Comparison of ENCODE assay signal across 8 mouse cellular contexts in the genomic region with DNA sequence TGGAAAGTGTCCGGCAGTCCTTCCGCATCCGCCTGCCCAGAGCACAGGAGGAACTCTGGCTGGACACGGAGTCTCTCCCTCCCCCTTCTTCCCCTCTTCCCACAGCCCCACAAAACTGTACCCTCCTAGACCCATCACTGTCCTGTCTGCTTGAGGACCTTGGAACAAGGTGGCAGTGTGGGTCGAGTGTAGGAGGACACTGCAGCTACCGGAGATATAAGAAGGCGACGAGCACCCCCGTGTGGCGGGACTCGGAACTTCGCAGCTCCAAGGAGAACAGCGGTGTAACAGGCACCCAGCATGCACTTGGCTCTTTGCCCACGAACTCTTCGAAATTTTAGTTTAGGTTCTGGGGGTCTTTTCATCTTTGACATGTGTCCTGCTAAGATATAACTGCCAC. TPM values are rescaled to one million over a fixed set of nuclear protein-coding genes. Genes with fewer than 3 reads are reported as not detected.
DNase-seq lines count a peak whose midpoint lies in the region; ATAC-seq and TF ChIP-seq lines count a peak whose summit lies in the region.

No protein-coding gene starts in this region.

- H3K4me2 ChIP-seq in forebrain, embryonic 16.5 days (ENCODE audit: low read length): peak overlapping the region; percentile 16; the same call in 1 of the 2 replicates
- peak overlapping the region; percentile 48 for H3K4me2 ChIP-seq in lung, embryonic 14.5 days

- TF ChIP-seq CTCF in layer of hippocampus, adult 2 months (conservative IDR thresholded peaks at IDR 0.05): peak; percentile 97
- TF ChIP-seq CTCF in lung, embryonic 14.5 days (IDR thresholded peaks at IDR 0.05; ENCODE audit: low read depth): peak; percentile 94

- WGBS in forebrain, embryonic 16.5 days: 14% methylated on average over 15 of the region's 15 CpGs
- 10% methylated on average over 15 of the region's 15 CpGs for WGBS in lung, embryonic 14.5 days

- H3K9me3 ChIP-seq in forebrain, embryonic 16.5 days (ENCODE audit: control insufficient read depth, low read length): no peaks in the 10 kb centered on the region
- no peaks in the 10 kb centered on the region for H3K9me3 ChIP-seq in lung, embryonic 14.5 days (ENCODE audit: low read depth, low read length)

- peak; percentile 90 for DNase-seq in ES-CJ7 (ENCODE audit: low read depth, low spot score)
- peak; percentile 69 for DNase-seq in cerebellum, adult 11-12 months
- peak; percentile 86 to 94 for DNase-seq in heart, postnatal 36 days
- DNase-seq in layer of hippocampus, adult 2 months (ENCODE audit: low spot score in 2 of 2): peak; percentile 71 to 85
- peak; percentile 96 for DNase-seq in lung, embryonic 14.5 days
- DNase-seq in thymus, adult 18-20 months: peak; percentile 51 to 56

- no peaks in the 10 kb centered on the region for H3K36me3 ChIP-seq in forebrain, embryonic 16.5 days (ENCODE audit: control insufficient read depth, insufficient read depth)
- H3K36me3 ChIP-seq in lung, embryonic 14.5 days (ENCODE audit: insufficient read depth): no peaks in the 10 kb centered on the region

- H3K4me3 ChIP-seq in forebrain, embryonic 16.5 days (replicated peaks; ENCODE audit: low read length): no peak overlapping the region
- H3K4me3 ChIP-seq in layer of hippocampus, adult 2 months: peak overlapping the region; percentile 26; the same call in 1 of the 2 replicates
- no peak overlapping the region for H3K4me3 ChIP-seq in lung, embryonic 14.5 days (ENCODE audit: low read depth, low read length)

- no peak overlapping the region for H3K27ac ChIP-seq in forebrain, embryonic 16.5 days (ENCODE audit: low read length)
- H3K27ac ChIP-seq in layer of hippocampus, adult 2 months: no peak overlapping the region
- H3K27ac ChIP-seq in lung, embryonic 14.5 days (ENCODE audit: low read depth): no peak overlapping the region

- ATAC-seq in forebrain, embryonic 16.5 days: peak; percentile 87
- peak; percentile 87 for ATAC-seq in lung, embryonic 14.5 days (ENCODE audit: insufficient read depth)
- ATAC-seq in neutrophil, adult 5-6 weeks (ENCODE audit: extremely low read depth, insufficient number of reproducible peaks, low FRiP score, poor library complexity, severe bottlenecking): peak; percentile 81

- H3K27me3 ChIP-seq in forebrain, embryonic 16.5 days (replicated peaks; ENCODE audit: control insufficient read depth, insufficient read depth, low read length): no peaks in the 10 kb centered on the region
- no peaks in the 10 kb centered on the region for H3K27me3 ChIP-seq in lung, embryonic 14.5 days (ENCODE audit: insufficient read depth, low read length)

- intact Hi-C loops in heart, postnatal 36 days (cut with DNase I): loop anchor here (1.0 to 2.0 kb wide), 2 partner anchors 39 to 142 kb away; no protein-coding TSS in a partner anchor

- no peak overlapping the region for H3K9ac ChIP-seq in forebrain, embryonic 16.5 days (replicated peaks; ENCODE audit: low read depth, low read length)
- no peak overlapping the region; the same call in 1 of the 2 replicates for H3K9ac ChIP-seq in lung, embryonic 14.5 days

- 0 out of 2 replicates have a peak, but pooled peaks cover 2% of the 10 kb centered on the region for H3K4me1 ChIP-seq in forebrain, embryonic 16.5 days (replicated peaks; ENCODE audit: control insufficient read depth, insufficient read depth, low read length)
- H3K4me1 ChIP-seq in lung, embryonic 14.5 days (ENCODE audit: insufficient read depth): no peaks in the 10 kb centered on the region

RNA-seq across cellular contexts. Expression of a gene that starts 23.0 kb away (rescaled TPM):
- polyA plus RNA-seq in forebrain, embryonic 16.5 days (2015; fragmentation: Nextera tagmentation; extraction: Ambion mirVana): 16.2 and 22.4 TPM in 2 replicates
- total RNA-seq in heart, postnatal 36 days (2021): 1 to 10 TPM; 4.5 to 6.0 TPM
- 10 to 100 TPM; 10.2 to 11.1 TPM for total RNA-seq in layer of hippocampus, adult 2 months (2021)
- polyA plus RNA-seq in lung, embryonic 14.5 days (2014; fragmentation: Nextera tagmentation; extraction: Ambion mirVana): 31.2 and 31.7 TPM in 2 replicates
- 0.23 and 0.25 TPM in 2 replicates for total RNA-seq in neutrophil, adult 5-6 weeks (2017)

RNA-seq across cellular contexts. Expression of a gene that starts 24.7 kb away (rescaled TPM):
- polyA plus RNA-seq in forebrain, embryonic 16.5 days (2015; fragmentation: Nextera tagmentation; extraction: Ambion mirVana): 1.3 and 1.9 TPM in 2 replicates
- total RNA-seq in heart, postnatal 36 days (2021): under 1 TPM; 0.75 to 0.76 TPM
- 1 to 10 TPM; 1.1 to 1.8 TPM for total RNA-seq in layer of hippocampus, adult 2 months (2021)
- polyA plus RNA-seq in lung, embryonic 14.5 days (2014; fragmentation: Nextera tagmentation; extraction: Ambion mirVana): 0.45 and 0.83 TPM in 2 replicates
- 0.98 TPM in 1 of 2 replicates, not detected in the other for total RNA-seq in neutrophil, adult 5-6 weeks (2017)

RNA-seq across cellular contexts. Expression of a gene that starts 28.3 kb away (rescaled TPM):
- 5,488 and 6,869 TPM in 2 replicates for polyA plus RNA-seq in forebrain, embryonic 16.5 days (2015; fragmentation: Nextera tagmentation; extraction: Ambion mirVana)
- total RNA-seq in heart, postnatal 36 days (2021): 1,000 to 10,000 TPM; 7,375 to 9,600 TPM
- 100 to 1,000 TPM; 253 to 450 TPM for total RNA-seq in layer of hippocampus, adult 2 months (2021)
- polyA plus RNA-seq in lung, embryonic 14.5 days (2014; fragmentation: Nextera tagmentation; extraction: Ambion mirVana): 11,972 and 11,979 TPM in 2 replicates
- total RNA-seq in neutrophil, adult 5-6 weeks (2017): 33,715 and 35,496 TPM in 2 replicates

RNA-seq across cellular contexts. Expression of a gene that starts 37.8 kb away (rescaled TPM):
- polyA plus RNA-seq in forebrain, embryonic 16.5 days (2015; fragmentation: Nextera tagmentation; extraction: Ambion mirVana): 3.3 and 4.1 TPM in 2 replicates
- total RNA-seq in heart, postnatal 36 days (2021): 1 to 10 TPM in 1 of 2 experiments, not detected in 1; 1.4 TPM
- 1 to 10 TPM; 1.0 to 1.7 TPM for total RNA-seq in layer of hippocampus, adult 2 months (2021)
- 1.8 and 2.1 TPM in 2 replicates for polyA plus RNA-seq in lung, embryonic 14.5 days (2014; fragmentation: Nextera tagmentation; extraction: Ambion mirVana)
- total RNA-seq in neutrophil, adult 5-6 weeks (2017): 1.2 TPM in 1 of 2 replicates, not detected in the other

RNA-seq across cellular contexts. Expression of a gene that starts 41.3 kb away (rescaled TPM):
- polyA plus RNA-seq in forebrain, embryonic 16.5 days (2015; fragmentation: Nextera tagmentation; extraction: Ambion mirVana): 2,173 and 2,648 TPM in 2 replicates
- total RNA-seq in heart, postnatal 36 days (2021): over 10,000 TPM in 1 of 2 experiments, 1,000 to 10,000 TPM in 1; 7,538 to 10,107 TPM
- 100 to 1,000 TPM; 315 to 509 TPM for total RNA-seq in layer of hippocampus, adult 2 months (2021)
- 4,575 and 4,689 TPM in 2 replicates for polyA plus RNA-seq in lung, embryonic 14.5 days (2014; fragmentation: Nextera tagmentation; extraction: Ambion mirVana)
- total RNA-seq in neutrophil, adult 5-6 weeks (2017): 3,990 and 4,153 TPM in 2 replicates

Comparison
In these comparisons a context has a peak if more than half of its experiments do, and no peak if none do; other contexts are left out.
1. RNA of a gene that starts 28.3 kb away (total RNA-seq): 33,715 to 35,496 TPM in neutrophil, adult 5-6 weeks and 7,375 to 9,600 TPM in heart, postnatal 36 days; 253 to 450 TPM in layer of hippocampus, adult 2 months; every median in the first group is over 10 times any median in the second.
2. Peak in every context shown above with its lines, with median percentiles within 50 percentile points of each other: DNase-seq and ATAC-seq.